Mouse (Mus musculus) spleen, adult 2 months (tissue): ENCODE measurements around the gene Olfr813. TPM values are rescaled to one million over a fixed set of nuclear protein-coding genes. Genes with fewer than 3 reads are reported as not detected.
"Not testable (repeated sequence)": the region's sequence is repeated elsewhere in the genome, so short reads cannot be mapped to it uniquely, and the experiment has no call there.

Experiments used
- DNase-seq, 2 experiments: peaks; one replicate each; pipeline versions ENCODE4 v3.0.0 to v3.0.0-alpha.2; 2012 to 2021; ENCODE audit warnings: low spot score in 2 of 2, low read depth in 1 of 2
- H3K27ac ChIP-seq: fragments of 200-500 bp; 2 replicates; pipeline ENCODE4 v1.5.1; 2012; ENCODE audit warnings: low read length, inconsistent platforms; ENCODE audit not compliant: insufficient read depth
- H3K27me3 ChIP-seq: fragments of 200-500 bp; 2 replicates; pipeline ENCODE4 v1.6.1; 2012; ENCODE audit warnings: mild to moderate bottlenecking, moderate library complexity, low read length, inconsistent platforms; ENCODE audit not compliant: control insufficient read depth, insufficient read depth
- H3K36me3 ChIP-seq: fragments of 200-500 bp; 2 replicates; pipeline ENCODE4 v1.6.1; 2012; ENCODE audit warnings: mild to moderate bottlenecking, low read length, inconsistent platforms; ENCODE audit not compliant: control insufficient read depth, insufficient read depth
- H3K4me1 ChIP-seq: fragments of 200-500 bp; 2 replicates; pipeline ENCODE4 v1.6.1; 2011; ENCODE audit warnings: inconsistent platforms; ENCODE audit not compliant: control insufficient read depth, insufficient read depth, insufficient read length
- H3K4me3 ChIP-seq: fragments of 200-500 bp; 2 replicates; pipeline ENCODE4 v1.5.1; 2011; ENCODE audit warnings: mild to moderate bottlenecking, inconsistent platforms; ENCODE audit not compliant: insufficient read depth, insufficient read length; ENCODE audit errors: extremely low read depth
- CTCF ChIP-seq: fragments of 200-500 bp; IDR thresholded peaks from 2 replicates; pipeline ENCODE4 v1.5.1; 2011; ENCODE audit warnings: mild to moderate bottlenecking, inconsistent platforms; ENCODE audit not compliant: insufficient read depth, insufficient read length, insufficient replicate concordance; ENCODE audit errors: extremely low read depth
- POLR2A ChIP-seq: fragments of 200-500 bp; IDR thresholded peaks from 2 replicates; pipeline ENCODE4 v1.6.1; 2011; ENCODE audit warnings: low read depth, low read length, inconsistent platforms
- WGBS: fragments of 180-500 bp; shearing (Covaris S2); methylation state at CpG from one replicate; pipeline ENCODE4 v1.1.7; 2018; 5-methylcytosine and 5-hydroxymethylcytosine counted together
- polyA plus RNA-seq: library from polyadenylated mRNA; depleted of rRNA; stranded (reverse); fragments of >200 nt; gene quantifications from 2 replicates; pipeline ENCODE4 v1.2.3, GENCODE M21; 2012; rRNA removed

Olfr813 gene
- not detected in 2 replicates for polyA plus RNA-seq

GRCm38 (mm10) chr10:129855067-129855466, at the start of gene Olfr813:
Gene Olfr813, plus strand, starts transcription at chr10:129855367.
- no peak within 1 kb of the TSS for H3K27ac ChIP-seq
- no peak within 1 kb of the TSS for H3K4me3 ChIP-seq
- no peak for TF ChIP-seq POLR2A
- no peak for TF ChIP-seq CTCF
- no peaks in the 10 kb centered on the region for H3K4me1 ChIP-seq
- H3K36me3 ChIP-seq: no peaks in the 10 kb centered on the region
- H3K27me3 ChIP-seq: no peaks in the 10 kb centered on the region
- DNase-seq: no peak

- Histone ChIP-seq H3K4me3 (no peak within 1 kb of the TSS), H3K4me1 (no peaks in the 10 kb centered on the region), H3K27ac (no peak within 1 kb of the TSS), H3K27me3 (no peaks in the 10 kb centered on the region), H3K36me3 (no peaks in the 10 kb centered on the region)
- DNase-seq: no peak
- WGBS: 62% methylated on average over 1 of the region's 1 CpGs
- TF ChIP-seq CTCF: no peak
- TF ChIP-seq POLR2A: no peak
These were observed 9.2 kb upstream of the Olfr813 start, which contains the start of gene Olfr812 for GRCm38 (mm10) chr10:129845994-129846393. Gene Olfr812, minus strand, starts transcription at chr10:129846094.

DNA sequence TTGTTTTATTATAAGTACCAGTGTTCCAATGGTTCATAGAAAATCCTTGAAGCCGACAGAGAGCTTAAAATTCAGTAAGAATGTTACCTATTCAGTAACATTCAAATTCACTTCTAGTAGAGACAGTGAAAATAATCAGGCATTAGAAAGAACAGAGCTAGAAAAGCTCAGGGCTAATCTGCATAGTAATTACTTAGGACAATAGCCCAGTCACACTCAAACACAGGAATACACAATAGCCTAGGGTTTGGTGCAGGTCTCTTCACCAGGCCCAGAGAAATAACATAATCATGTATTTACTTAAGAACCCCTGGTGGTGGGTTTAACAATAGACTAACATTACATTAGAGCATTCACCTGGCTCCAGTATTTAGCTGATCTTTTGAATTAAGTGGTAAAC, 7.8 kb upstream of the Olfr813 start:
- H3K4me3 ChIP-seq: no peak overlapping the region
- no peak overlapping the region for H3K27ac ChIP-seq
- TF ChIP-seq POLR2A (no peak), CTCF (no peak)
- H3K4me1 ChIP-seq: no peaks in the 10 kb centered on the region
- 79% methylated on average over 1 of the region's 1 CpGs for WGBS
- DNase-seq: no peak
- H3K36me3 ChIP-seq: no peaks in the 10 kb centered on the region
- H3K27me3 ChIP-seq: no peaks in the 10 kb centered on the region

GRCm38 (mm10) chr10:129879751-129880150, 24.6 kb downstream of the Olfr813 start, which contains the start of gene Olfr814:
Gene Olfr814, minus strand, starts transcription at chr10:129879851.
- H3K27ac ChIP-seq, DNase-seq, H3K4me3 ChIP-seq, H3K27me3 ChIP-seq, H3K4me1 ChIP-seq, H3K36me3 ChIP-seq: not testable (repeated sequence)
- 77% methylated on average over 1 of the region's 1 CpGs for WGBS

- H3K36me3 ChIP-seq, H3K27me3 ChIP-seq, DNase-seq, H3K27ac ChIP-seq, H3K4me3 ChIP-seq, H3K4me1 ChIP-seq: not testable (repeated sequence)
- WGBS: 76% methylated on average over 6 of the region's 6 CpGs
These were observed 30.3 kb downstream of the Olfr813 start for GRCm38 (mm10) chr10:129885496-129885895.

GRCm38 (mm10) chr10:129885934-129886333, 30.8 kb downstream of the Olfr813 start:
- no peaks in the 10 kb centered on the region for H3K4me1 ChIP-seq
- TF ChIP-seq CTCF (no peak), POLR2A (no peak)
- no peak overlapping the region for H3K27ac ChIP-seq
- no peaks in the 10 kb centered on the region for H3K27me3 ChIP-seq
- DNase-seq: no peak
- 85% methylated on average over 7 of the region's 7 CpGs for WGBS
- H3K36me3 ChIP-seq: no peaks in the 10 kb centered on the region
- H3K4me3 ChIP-seq: no peak overlapping the region

DNA sequence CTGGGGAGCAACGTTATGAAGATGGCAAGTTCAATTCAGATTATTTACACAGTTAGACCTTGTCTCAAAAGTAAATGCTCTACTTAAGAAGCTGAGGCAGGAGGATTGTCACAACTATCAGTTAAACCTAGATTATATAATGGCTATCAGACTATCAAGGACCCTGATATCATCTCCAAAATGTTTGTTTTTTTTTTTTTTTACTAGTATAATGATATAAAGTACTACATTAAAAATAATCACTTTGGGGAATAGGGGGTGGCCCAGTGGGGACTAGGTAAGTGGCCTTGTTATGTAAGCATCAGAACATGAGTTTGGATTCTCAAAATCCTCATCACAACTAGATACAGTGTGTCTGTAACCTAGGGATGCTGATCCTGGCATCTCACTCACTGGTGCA, 50.6 kb downstream of the Olfr813 start, which contains the start of gene Olfr815:
Gene Olfr815 (minus strand): TSS at position 101 of the 400 bp plus-strand sequence.
- H3K27me3 ChIP-seq, DNase-seq, H3K36me3 ChIP-seq, H3K4me3 ChIP-seq, H3K27ac ChIP-seq, H3K4me1 ChIP-seq: not testable (repeated sequence)
- 65% methylated on average over 1 of the region's 1 CpGs for WGBS

Other genes starting within 250 kb of the Olfr813 start
- gene Olfr796, start 242.8 kb upstream of the Olfr813 start, polyA plus RNA-seq: not detected in 2 replicates
- not detected in 2 replicates for gene Olfr798, start 227.4 kb upstream of the Olfr813 start, polyA plus RNA-seq
- not detected in 2 replicates for gene Olfr799, start 217.9 kb upstream of the Olfr813 start, polyA plus RNA-seq
- not detected in 2 replicates for gene Olfr800, start 197.7 kb upstream of the Olfr813 start, polyA plus RNA-seq
- gene Olfr801, start 181.5 kb upstream of the Olfr813 start, polyA plus RNA-seq: not detected in 2 replicates
- gene Olfr802, start 167.2 kb upstream of the Olfr813 start, polyA plus RNA-seq: not detected in 2 replicates
- not detected in 2 replicates for gene Olfr803, start 161.1 kb upstream of the Olfr813 start, polyA plus RNA-seq
- gene Olfr804, start 152.2 kb upstream of the Olfr813 start, polyA plus RNA-seq: not detected in 2 replicates
- gene Olfr805, start 126.0 kb upstream of the Olfr813 start, polyA plus RNA-seq: not detected in 2 replicates
- gene Olfr806, start 113.4 kb upstream of the Olfr813 start, polyA plus RNA-seq: not detected in 2 replicates
- not detected in 2 replicates for gene Olfr807, start 97.6 kb upstream of the Olfr813 start, polyA plus RNA-seq
- gene Olfr808, start 89.9 kb upstream of the Olfr813 start, polyA plus RNA-seq: not detected in 2 replicates
- not detected in 2 replicates for gene Olfr809, start 80.7 kb upstream of the Olfr813 start, polyA plus RNA-seq
- gene Olfr810, start 60.5 kb upstream of the Olfr813 start, polyA plus RNA-seq: not detected in 2 replicates
- gene Olfr811, start 51.0 kb upstream of the Olfr813 start, polyA plus RNA-seq: not detected in 2 replicates
- not detected in 2 replicates for gene Olfr812, start 9.3 kb upstream of the Olfr813 start, polyA plus RNA-seq
- gene Olfr814, start 24.5 kb downstream of the Olfr813 start, polyA plus RNA-seq: not detected in 2 replicates
- gene Olfr815, start 50.5 kb downstream of the Olfr813 start, polyA plus RNA-seq: not detected in 2 replicates
- not detected in 2 replicates for gene Olfr816, start 60.2 kb downstream of the Olfr813 start, polyA plus RNA-seq
- not detected in 2 replicates for gene Olfr818, start 93.7 kb downstream of the Olfr813 start, polyA plus RNA-seq
- gene Olfr819, start 111.9 kb downstream of the Olfr813 start, polyA plus RNA-seq: not detected in 2 replicates
- not detected in 2 replicates for gene Olfr247, start 120.8 kb downstream of the Olfr813 start, polyA plus RNA-seq
- gene Gm10310, start 129.7 kb downstream of the Olfr813 start, polyA plus RNA-seq: not detected in 2 replicates
- gene Olfr820, start 157.3 kb downstream of the Olfr813 start, polyA plus RNA-seq: not detected in 2 replicates
- gene Olfr821, start 175.0 kb downstream of the Olfr813 start, polyA plus RNA-seq: not detected in 2 replicates
- not detected in 2 replicates for gene Olfr822, start 215.8 kb downstream of the Olfr813 start, polyA plus RNA-seq